Mouse (Mus musculus): Measurements from ENCODE around the gene Clk3. TPM values are rescaled to one million over a fixed set of nuclear protein-coding genes. Genes with fewer than 3 reads are reported as not detected.

The Clk3 gene
- polyA plus RNA-seq, 1 experiment: 100 TPM

DNA sequence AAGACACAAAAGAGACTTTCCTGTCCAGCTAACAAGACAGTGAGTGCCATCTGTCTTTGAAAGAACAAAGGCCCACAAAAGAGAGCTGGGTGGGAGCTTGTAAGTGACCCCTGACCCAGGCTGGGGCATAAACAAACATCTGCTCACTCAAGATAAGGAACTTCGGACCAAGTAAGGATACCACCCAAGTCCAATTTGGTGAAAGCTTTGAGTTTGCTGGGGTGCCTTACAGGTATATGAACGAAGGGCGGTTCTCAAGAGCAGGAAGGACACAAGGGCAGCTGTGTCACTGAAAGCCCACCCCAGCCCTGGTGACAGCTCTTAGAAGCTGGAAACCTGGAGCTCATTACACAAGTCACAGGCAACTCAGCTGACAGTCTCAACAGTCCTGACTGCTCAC is 8.1 kb upstream of the Clk3 start:
- H3K4me3 ChIP-seq (replicated peaks): no peak overlapping the region
- H3K36me3 ChIP-seq (replicated peaks; ENCODE audit: low read length): peaks cover 64% of the 10 kb centered on the region
- H3K9me3 ChIP-seq: no peaks in the 10 kb centered on the region
- peaks cover 84% of the 10 kb centered on the region for H3K4me1 ChIP-seq
- TF ChIP-seq FLI1 (IDR thresholded peaks at IDR 0.05; ENCODE audit: low read length) (no peak), GATA1 (IDR thresholded peaks at IDR 0.05; ENCODE audit: borderline replicate concordance, low read length) (no peak)
- H3K27me3 ChIP-seq (replicated peaks): no peaks in the 10 kb centered on the region

DNA sequence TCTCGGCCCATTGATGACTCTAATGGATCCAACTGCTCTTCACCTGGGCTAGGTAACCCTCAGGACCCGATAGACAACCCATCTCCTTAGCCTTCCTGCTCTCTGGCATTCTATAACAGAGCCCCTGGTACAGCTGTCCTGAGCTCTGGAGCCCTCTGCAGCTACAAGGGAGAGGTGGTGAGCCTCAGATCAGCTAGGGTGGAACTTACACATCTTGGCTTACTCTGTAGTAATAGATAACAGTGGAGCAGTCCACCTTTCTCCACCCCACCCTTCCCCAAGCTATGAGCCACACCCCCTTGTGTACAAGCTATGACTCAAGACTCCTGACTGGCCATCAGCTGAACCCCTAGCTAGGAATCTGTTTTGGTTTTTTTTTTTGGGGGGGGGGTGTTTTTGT is 5.2 kb upstream of the Clk3 start:
- Histone ChIP-seq H3K36me3 (replicated peaks; ENCODE audit: low read length) (peaks cover 43% of the 10 kb centered on the region), H3K27me3 (replicated peaks) (no peaks in the 10 kb centered on the region), H3K4me1 (peaks cover 88% of the 10 kb centered on the region), H3K4me3 (replicated peaks) (no peak overlapping the region), H3K9me3 (no peaks in the 10 kb centered on the region)
- TF ChIP-seq GATA1 (IDR thresholded peaks at IDR 0.05; ENCODE audit: borderline replicate concordance, low read length) (no peak), FLI1 (IDR thresholded peaks at IDR 0.05; ENCODE audit: low read length) (no peak)

DNA sequence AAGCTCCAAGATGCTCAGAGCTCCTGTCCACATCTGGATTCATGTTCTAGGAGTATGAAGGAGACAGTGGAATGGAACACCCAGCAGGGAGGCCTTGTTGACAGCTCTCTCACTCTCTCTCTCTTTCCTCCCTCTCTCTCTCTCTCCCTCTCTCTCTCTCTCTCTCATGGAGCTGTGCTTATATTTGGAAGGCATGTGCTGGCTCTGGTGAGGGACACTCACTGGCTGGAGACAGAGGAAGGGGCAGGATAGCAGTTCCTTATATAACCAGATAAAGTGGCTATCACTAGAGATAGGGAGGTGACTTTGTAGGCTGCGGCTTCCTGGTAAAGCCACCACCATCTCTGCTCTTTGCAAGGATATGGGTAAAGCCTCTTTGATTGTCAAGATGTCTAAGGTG is 4.6 kb upstream of the Clk3 start:
- TF ChIP-seq FLI1 (IDR thresholded peaks at IDR 0.05; ENCODE audit: low read length): no peak
- no peak for TF ChIP-seq GATA1 (IDR thresholded peaks at IDR 0.05; ENCODE audit: borderline replicate concordance, low read length)
- Histone ChIP-seq H3K4me3 (replicated peaks) (peak overlapping the region; percentile 46), H3K36me3 (replicated peaks; ENCODE audit: low read length) (peaks cover 39% of the 10 kb centered on the region), H3K4me1 (peaks cover 84% of the 10 kb centered on the region), H3K27me3 (replicated peaks) (no peaks in the 10 kb centered on the region), H3K9me3 (no peaks in the 10 kb centered on the region)

DNA sequence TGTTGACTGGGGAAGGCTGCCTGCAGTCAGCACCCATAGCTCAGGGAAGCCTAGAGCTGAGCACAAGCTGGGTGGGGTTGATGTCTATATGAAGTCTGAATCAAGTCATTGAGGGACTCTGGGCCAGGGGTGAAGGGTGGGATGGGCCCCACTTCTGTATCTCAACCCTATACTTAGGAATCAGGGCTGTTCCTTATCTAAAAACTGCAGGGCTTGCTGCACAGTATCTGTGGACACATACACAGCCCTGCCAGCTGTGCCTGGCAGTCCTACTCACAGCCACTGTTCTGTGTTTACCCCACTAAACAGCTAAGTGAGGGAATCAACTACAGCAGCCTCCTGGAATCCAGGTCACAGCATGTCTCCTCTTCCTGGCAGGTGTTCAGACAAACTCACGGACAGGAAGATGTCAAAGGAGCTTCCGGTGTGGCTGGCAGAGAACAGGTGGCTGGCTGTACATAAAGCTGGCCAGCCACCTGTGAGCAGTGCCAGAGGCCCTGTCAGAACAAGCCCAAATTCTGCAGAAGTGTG is 3.9 kb upstream of the Clk3 start:
- H3K36me3 ChIP-seq (replicated peaks; ENCODE audit: low read length): peaks cover 39% of the 10 kb centered on the region
- no peaks in the 10 kb centered on the region for H3K9me3 ChIP-seq
- TF ChIP-seq GATA1 (IDR thresholded peaks at IDR 0.05; ENCODE audit: borderline replicate concordance, low read length) (no peak), FLI1 (IDR thresholded peaks at IDR 0.05; ENCODE audit: low read length) (no peak)
- H3K4me3 ChIP-seq (replicated peaks): no peak overlapping the region
- H3K27me3 ChIP-seq (replicated peaks): no peaks in the 10 kb centered on the region
- H3K4me1 ChIP-seq: peaks cover 78% of the 10 kb centered on the region

DNA sequence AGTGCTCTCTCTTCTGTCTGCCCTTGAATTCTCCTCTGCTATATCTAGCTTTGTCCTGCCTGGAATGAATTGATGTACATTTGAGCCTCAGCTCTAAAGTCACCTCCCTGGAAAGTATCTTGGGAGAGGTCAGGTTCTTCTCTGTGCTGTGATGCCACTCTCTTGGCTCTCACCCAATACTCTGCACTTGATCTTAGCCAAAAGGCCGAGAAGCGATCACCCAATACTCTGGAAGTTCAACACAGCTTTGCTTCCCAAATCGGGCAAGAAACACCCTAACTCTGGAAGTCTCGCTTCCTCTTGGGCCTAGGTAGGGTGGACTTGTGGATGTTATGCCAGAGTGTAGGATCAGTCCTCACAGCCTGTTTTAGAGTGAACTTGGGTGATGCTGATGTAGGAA is 1.6 kb upstream of the Clk3 start:
- H3K4me3 ChIP-seq (replicated peaks): no peak overlapping the region
- H3K36me3 ChIP-seq (replicated peaks; ENCODE audit: low read length): peaks cover 37% of the 10 kb centered on the region
- TF ChIP-seq FLI1 (IDR thresholded peaks at IDR 0.05; ENCODE audit: low read length) (no peak), GATA1 (IDR thresholded peaks at IDR 0.05; ENCODE audit: borderline replicate concordance, low read length) (no peak)
- H3K27me3 ChIP-seq (replicated peaks): no peaks in the 10 kb centered on the region
- H3K4me1 ChIP-seq: peaks cover 76% of the 10 kb centered on the region
- H3K9me3 ChIP-seq: no peaks in the 10 kb centered on the region

DNA sequence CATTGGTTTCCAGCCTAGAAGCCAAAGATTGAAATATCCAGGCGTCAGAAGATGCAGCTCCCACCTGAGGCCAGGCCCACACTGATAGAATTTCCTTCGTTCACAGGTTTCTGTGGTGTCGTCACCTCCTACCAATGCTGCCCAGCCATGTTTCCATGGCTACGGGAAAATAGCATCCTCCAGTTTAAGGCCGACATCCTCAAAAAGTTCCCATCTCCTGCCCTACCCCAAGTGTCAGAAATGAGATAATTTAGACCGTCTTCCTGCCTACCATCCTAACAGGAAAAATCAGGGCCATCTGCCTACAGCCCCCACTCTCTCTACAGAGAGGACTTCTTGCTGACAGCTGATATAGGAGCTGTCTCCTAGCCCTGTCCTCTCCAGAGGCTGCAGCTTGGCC is 771 bp upstream of the Clk3 start:
- peaks cover 37% of the 10 kb centered on the region for H3K36me3 ChIP-seq (replicated peaks; ENCODE audit: low read length)
- TF ChIP-seq GATA1 (IDR thresholded peaks at IDR 0.05; ENCODE audit: borderline replicate concordance, low read length): no peak
- TF ChIP-seq FLI1 (IDR thresholded peaks at IDR 0.05; ENCODE audit: low read length): no peak
- H3K4me3 ChIP-seq (replicated peaks): peak overlapping the region; percentile 98
- H3K27me3 ChIP-seq (replicated peaks): no peaks in the 10 kb centered on the region
- H3K9me3 ChIP-seq: no peaks in the 10 kb centered on the region
- peaks cover 76% of the 10 kb centered on the region for H3K4me1 ChIP-seq

DNA sequence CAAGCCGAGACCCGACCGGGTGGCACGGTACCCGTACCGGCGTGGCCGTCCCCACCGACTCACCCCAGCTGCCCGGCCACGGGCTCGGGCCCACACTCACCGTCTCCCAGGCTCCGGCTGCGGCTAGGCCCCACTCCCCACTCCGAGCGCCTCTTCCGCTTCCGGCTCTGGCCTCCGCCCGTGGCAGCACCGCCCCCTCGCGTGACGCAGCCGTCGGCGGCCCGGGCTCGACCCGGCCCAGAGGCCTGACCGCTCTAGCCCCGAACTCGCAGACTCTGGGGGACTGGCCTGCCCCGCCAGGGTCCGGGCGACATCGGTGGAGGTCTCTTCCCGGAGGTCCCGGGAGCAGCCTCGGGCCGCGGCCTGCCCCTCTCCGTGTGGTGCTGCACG is 691 bp downstream of the Clk3 start:
- Histone ChIP-seq H3K4me3 (replicated peaks) (peak overlapping the region; percentile 98), H3K4me1 (peaks cover 76% of the 10 kb centered on the region), H3K36me3 (replicated peaks; ENCODE audit: low read length) (peaks cover 46% of the 10 kb centered on the region), H3K27me3 (replicated peaks) (no peaks in the 10 kb centered on the region), H3K9me3 (no peaks in the 10 kb centered on the region)
- TF ChIP-seq GATA1 (IDR thresholded peaks at IDR 0.05; ENCODE audit: borderline replicate concordance, low read length): no peak
- no peak for TF ChIP-seq FLI1 (IDR thresholded peaks at IDR 0.05; ENCODE audit: low read length)

DNA sequence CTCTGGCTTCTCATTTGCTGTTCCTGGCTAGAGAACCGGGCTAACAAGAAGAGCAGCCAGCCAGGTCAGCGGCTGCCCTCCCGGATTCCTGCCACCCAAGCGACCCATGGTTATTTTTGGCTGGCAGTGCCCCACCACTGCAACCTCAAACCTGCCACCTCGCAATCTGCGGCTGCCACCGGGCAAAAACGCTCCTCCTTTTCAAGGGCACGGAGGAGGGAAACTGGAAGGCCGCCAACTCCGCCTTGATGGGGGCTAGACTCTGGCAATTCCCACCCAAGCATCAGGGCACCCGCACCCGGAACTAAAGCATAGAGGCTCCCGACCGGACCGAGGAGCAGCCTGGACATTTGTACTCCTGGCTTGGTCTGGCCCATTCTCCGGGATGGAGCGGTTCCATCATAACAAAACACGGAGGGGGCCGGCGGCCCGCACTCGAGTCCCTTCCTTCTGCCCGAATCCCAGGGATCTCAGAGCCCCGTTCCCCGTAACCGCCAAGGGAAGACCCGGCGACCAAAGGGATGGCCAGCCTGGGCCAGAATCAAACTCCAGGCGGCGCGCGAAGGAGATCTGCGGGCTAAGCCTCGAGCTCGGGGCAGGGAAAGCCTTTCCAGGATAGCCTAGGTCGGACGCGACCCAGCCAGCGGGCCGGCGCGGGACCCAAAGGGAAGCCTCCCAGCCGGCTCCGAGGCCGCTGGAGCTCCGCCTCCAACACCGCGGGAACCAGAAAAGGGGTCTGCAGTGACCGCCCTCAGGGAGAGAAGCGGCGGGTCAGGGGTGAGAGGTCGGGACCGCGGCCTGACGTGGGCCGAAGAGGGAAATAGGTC is 1.3 kb downstream of the Clk3 start:
- H3K27me3 ChIP-seq (replicated peaks): no peaks in the 10 kb centered on the region
- H3K36me3 ChIP-seq (replicated peaks; ENCODE audit: low read length): peaks cover 47% of the 10 kb centered on the region
- TF ChIP-seq GATA1 (IDR thresholded peaks at IDR 0.05; ENCODE audit: borderline replicate concordance, low read length) (no peak), FLI1 (IDR thresholded peaks at IDR 0.05; ENCODE audit: low read length) (no peak)
- H3K9me3 ChIP-seq: no peaks in the 10 kb centered on the region
- peaks cover 76% of the 10 kb centered on the region for H3K4me1 ChIP-seq
- peak overlapping the region; percentile 98 for H3K4me3 ChIP-seq (replicated peaks)

DNA sequence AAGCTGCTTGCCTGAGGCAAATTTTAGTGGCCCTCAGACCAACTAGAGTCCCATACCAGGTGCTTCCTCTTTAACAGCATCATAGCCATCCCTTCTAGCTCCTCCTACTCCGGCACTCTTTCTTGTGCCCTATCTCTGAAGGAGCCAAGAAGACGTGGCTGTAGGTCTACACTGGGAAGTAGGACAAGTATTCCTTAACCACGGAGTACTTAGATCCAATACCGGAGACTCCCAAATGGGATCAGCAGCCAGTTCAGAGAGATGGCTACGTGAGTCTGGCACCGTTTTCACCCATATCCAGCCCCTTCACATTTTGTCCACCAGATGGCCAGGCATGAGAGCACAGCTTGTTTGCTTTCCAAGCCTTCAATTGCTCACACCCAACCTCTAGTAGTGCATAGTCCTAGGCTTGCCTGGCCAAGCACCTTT is 3.1 kb downstream of the Clk3 start:
- H3K4me3 ChIP-seq (replicated peaks): peak overlapping the region; percentile 98
- no peak for TF ChIP-seq FLI1 (IDR thresholded peaks at IDR 0.05; ENCODE audit: low read length)
- TF ChIP-seq GATA1 (IDR thresholded peaks at IDR 0.05; ENCODE audit: borderline replicate concordance, low read length): no peak
- H3K4me1 ChIP-seq: peaks cover 85% of the 10 kb centered on the region
- H3K36me3 ChIP-seq (replicated peaks; ENCODE audit: low read length): peaks cover 60% of the 10 kb centered on the region
- H3K27me3 ChIP-seq (replicated peaks): no peaks in the 10 kb centered on the region
- H3K9me3 ChIP-seq: no peaks in the 10 kb centered on the region
